23 mouse cellular contexts compared by ENCODE assay signal in genomic region chr1:69469158-69469901, GRCm38 (mm10).
A peak's percentile ranks its signal among the peaks of the same experiment; 100 is the strongest.
DNase-seq lines count a peak whose midpoint lies in the region; ATAC-seq and TF ChIP-seq lines count a peak whose summit lies in the region.
"Had no signal": no experiment of that assay in that cellular context is flagged by ENCODE, and none has a peak within 500 bp of the region (broad histone marks: within the 10 kb centered on the region; RNA-seq: fewer than 3 reads in every experiment).

No protein-coding gene starts in this region.

- TF ChIP-seq CTCF in stomach, postnatal 0 days (IDR thresholded peaks at IDR 0.05; ENCODE audit: low read depth) = no peak

- no peak for TF ChIP-seq EP300 in stomach, postnatal 0 days (optimal IDR thresholded peaks at IDR 0.05)

- H3K9ac ChIP-seq in intestine, embryonic 15.5 days = no peak overlapping the region
- H3K9ac ChIP-seq in stomach, postnatal 0 days (ENCODE audit: low read length) = no peak overlapping the region
- H3K9ac ChIP-seq: embryonic facial prominence, embryonic 13.5 days; forebrain, embryonic 12.5 days; forebrain, postnatal 0 days; heart, embryonic 13.5 days had no signal

- no peak overlapping the region for H3K27ac ChIP-seq in intestine, embryonic 15.5 days
- H3K27ac ChIP-seq in stomach, postnatal 0 days (replicated peaks) = 0 out of 2 replicates have a peak overlapping the region, but pooled peaks have one; percentile 18
- H3K27ac ChIP-seq: embryonic facial prominence, embryonic 13.5 days; forebrain, embryonic 12.5 days; gastrocnemius, adult 2 months; heart, embryonic 13.5 days had no signal

- no peak overlapping the region for H3K4me3 ChIP-seq in intestine, embryonic 15.5 days (replicated peaks)
- H3K4me3 ChIP-seq in stomach, postnatal 0 days (ENCODE audit: low read depth, low read length) = no peak overlapping the region
- H3K4me3 ChIP-seq: embryonic facial prominence, embryonic 13.5 days; forebrain, embryonic 12.5 days; gastrocnemius, adult 2 months; heart, embryonic 13.5 days had no signal

- H3K4me2 ChIP-seq in intestine, embryonic 15.5 days (replicated peaks) = no peak overlapping the region
- H3K4me2 ChIP-seq in stomach, postnatal 0 days (replicated peaks; ENCODE audit: low read depth) = no peak overlapping the region
- H3K4me2 ChIP-seq: embryonic facial prominence, embryonic 13.5 days; forebrain, embryonic 12.5 days; heart, embryonic 13.5 days had no signal

- peak; percentile 63 for ATAC-seq in activated CD4-positive, CD25-positive, alpha-beta regulatory T cell, adult 4 months
- ATAC-seq in intestine, embryonic 15.5 days = peak; percentile 39
- peak; percentile 74 for ATAC-seq in stomach, postnatal 0 days (ENCODE audit: low FRiP score, low TSS enrichment)
- ATAC-seq: forebrain, postnatal 0 days; hindbrain, embryonic 16.5 days had no signal

- no peaks in the 10 kb centered on the region for H3K4me1 ChIP-seq in intestine, embryonic 15.5 days (replicated peaks)
- no peaks in the 10 kb centered on the region for H3K4me1 ChIP-seq in stomach, postnatal 0 days (replicated peaks; ENCODE audit: control insufficient read depth, insufficient read depth)

- H3K9me3 ChIP-seq in intestine, embryonic 15.5 days = no peaks in the 10 kb centered on the region
- H3K9me3 ChIP-seq in stomach, postnatal 0 days (ENCODE audit: control insufficient read depth, low read length) = no peaks in the 10 kb centered on the region
- H3K9me3 ChIP-seq: embryonic facial prominence, embryonic 13.5 days; forebrain, embryonic 12.5 days; G1E; heart, embryonic 13.5 days had no signal

- H3K27me3 ChIP-seq in intestine, embryonic 15.5 days (replicated peaks) = no peaks in the 10 kb centered on the region
- no peaks in the 10 kb centered on the region for H3K27me3 ChIP-seq in stomach, postnatal 0 days (ENCODE audit: control insufficient read depth, insufficient read depth, low read length)
- H3K27me3 ChIP-seq: embryonic facial prominence, embryonic 13.5 days; forebrain, embryonic 12.5 days; heart, embryonic 13.5 days had no signal

- peak; percentile 16 for DNase-seq in CD4-positive, CD25-positive, alpha-beta regulatory T cell, adult 2 months (ENCODE audit: low read depth, low spot score)
- no peak for DNase-seq in stomach, postnatal 0 days (ENCODE audit: low spot score)
- no peak for DNase-seq in frontal cortex, postnatal 25 days (ENCODE audit: low spot score in 2 of 2)
- no peak for DNase-seq in cerebellum, adult 8-10 months
- DNase-seq in right cerebral cortex, postnatal 10 days (ENCODE audit: low spot score in 2 of 2) = no peak
- DNase-seq: adrenal gland, postnatal 10 days; B cell, adult 2 months; cerebellum, adult 11 months; cerebellum, adult 9-10 months; cerebellum, postnatal 25 days; forebrain, postnatal 0 days; gastrocnemius, adult 2 months; gastrocnemius, postnatal 36 days; heart, adult 11 months; heart, postnatal 36 days; kidney, adult 18-20 months had no signal

- no peaks in the 10 kb centered on the region for H3K36me3 ChIP-seq in intestine, embryonic 15.5 days
- no peaks in the 10 kb centered on the region for H3K36me3 ChIP-seq in stomach, postnatal 0 days (ENCODE audit: control insufficient read depth, insufficient read depth, low read length)
- H3K36me3 ChIP-seq: embryonic facial prominence, embryonic 13.5 days; forebrain, embryonic 12.5 days; G1E; heart, embryonic 13.5 days had no signal

- WGBS in intestine, embryonic 15.5 days = 75% methylated on average over 8 of the region's 8 CpGs
- WGBS in stomach, postnatal 0 days = 69% methylated on average over 8 of the region's 8 CpGs
